Mouse (Mus musculus): ENCODE measurements around the gene Wsb1. TPM values are rescaled to one million over a fixed set of nuclear protein-coding genes. Genes with fewer than 3 reads are reported as not detected.
"Not testable (repeated sequence)": the region's sequence is repeated elsewhere in the genome, so short reads cannot be mapped to it uniquely, and the experiment has no call there.

Wsb1 gene
- total RNA-seq, 2 experiments from 2014 or later: 29.4 to 60.4 TPM

- no peak for ATAC-seq (replicated peaks; ENCODE audit: low FRiP score, poor library complexity, severe bottlenecking)
Observed at GRCm38 (mm10) chr11:79273039-79273438, 18.6 kb upstream of the Wsb1 start.

GRCm38 (mm10) chr11:79267171-79267570, 12.7 kb upstream of the Wsb1 start:
- no peak for ATAC-seq (replicated peaks; ENCODE audit: low FRiP score, poor library complexity, severe bottlenecking)

GRCm38 (mm10) chr11:79264376-79264775, 9.9 kb upstream of the Wsb1 start:
- no peak for ATAC-seq (replicated peaks; ENCODE audit: low FRiP score, poor library complexity, severe bottlenecking)

GRCm38 (mm10) chr11:79260126-79260525, 5.7 kb upstream of the Wsb1 start:
- ATAC-seq (replicated peaks; ENCODE audit: low FRiP score, poor library complexity, severe bottlenecking): not testable (repeated sequence)

GRCm38 (mm10) chr11:79258738-79259137, 4.3 kb upstream of the Wsb1 start:
- no peak for ATAC-seq (replicated peaks; ENCODE audit: low FRiP score, poor library complexity, severe bottlenecking)

- ATAC-seq (replicated peaks; ENCODE audit: low FRiP score, poor library complexity, severe bottlenecking): peak; percentile 80
Observed at GRCm38 (mm10) chr11:79253542-79254390, 705 bp downstream of the Wsb1 start.

- no peak for ATAC-seq (replicated peaks; ENCODE audit: low FRiP score, poor library complexity, severe bottlenecking)
Observed at GRCm38 (mm10) chr11:79252881-79253541, 1.5 kb downstream of the Wsb1 start.

GRCm38 (mm10) chr11:79239024-79239423, 15.4 kb downstream of the Wsb1 start:
- ATAC-seq (replicated peaks; ENCODE audit: low FRiP score, poor library complexity, severe bottlenecking): no peak

- ATAC-seq (replicated peaks; ENCODE audit: low FRiP score, poor library complexity, severe bottlenecking): no peak
Observed at GRCm38 (mm10) chr11:79238398-79238752, 16.1 kb downstream of the Wsb1 start.

- ATAC-seq (replicated peaks; ENCODE audit: low FRiP score, poor library complexity, severe bottlenecking): no peak
Observed at GRCm38 (mm10) chr11:79237644-79238397, 16.6 kb downstream of the Wsb1 start.

GRCm38 (mm10) chr11:79230251-79230570, 24.3 kb downstream of the Wsb1 start:
- no peak for ATAC-seq (replicated peaks; ENCODE audit: low FRiP score, poor library complexity, severe bottlenecking)

GRCm38 (mm10) chr11:79229561-79230250, 24.8 kb downstream of the Wsb1 start:
- ATAC-seq (replicated peaks; ENCODE audit: low FRiP score, poor library complexity, severe bottlenecking): no peak

- no peak for ATAC-seq (replicated peaks; ENCODE audit: low FRiP score, poor library complexity, severe bottlenecking)
Observed at GRCm38 (mm10) chr11:79229057-79229504, 25.4 kb downstream of the Wsb1 start.

- no peak for ATAC-seq (replicated peaks; ENCODE audit: low FRiP score, poor library complexity, severe bottlenecking)
Observed at GRCm38 (mm10) chr11:79228089-79228488, 26.4 kb downstream of the Wsb1 start.

- ATAC-seq (replicated peaks; ENCODE audit: low FRiP score, poor library complexity, severe bottlenecking): no peak
Observed at GRCm38 (mm10) chr11:79225371-79226155, 28.9 kb downstream of the Wsb1 start.

GRCm38 (mm10) chr11:79224562-79225280, 29.8 kb downstream of the Wsb1 start:
- peak; percentile 66 for ATAC-seq (replicated peaks; ENCODE audit: low FRiP score, poor library complexity, severe bottlenecking)

- ATAC-seq (replicated peaks; ENCODE audit: low FRiP score, poor library complexity, severe bottlenecking): no peak
Observed at GRCm38 (mm10) chr11:79223420-79223819, 31.1 kb downstream of the Wsb1 start.

- no peak for ATAC-seq (replicated peaks; ENCODE audit: low FRiP score, poor library complexity, severe bottlenecking)
Observed at GRCm38 (mm10) chr11:79222661-79223060, 31.8 kb downstream of the Wsb1 start.

GRCm38 (mm10) chr11:79221641-79222040, 32.8 kb downstream of the Wsb1 start:
- ATAC-seq (replicated peaks; ENCODE audit: low FRiP score, poor library complexity, severe bottlenecking): no peak
